Mouse (Mus musculus) thymus, adult 2 months (tissue): Measurements from ENCODE around the gene Cldnd2.

Experiments
- CTCF ChIP-seq: fragments of 200-500 bp; IDR thresholded peaks from 2 replicates; pipeline ENCODE4 v1.5.1; 2012; ENCODE audit warnings: mild to moderate bottlenecking, control low read depth, low read length, moderate library complexity, borderline replicate concordance; ENCODE audit not compliant: control insufficient read depth, poor library complexity, insufficient read depth; ENCODE audit errors: extremely low read depth
- POLR2A ChIP-seq: fragments of 200-500 bp; IDR thresholded peaks from 2 replicates; pipeline ENCODE4 v1.6.1; 2012; ENCODE audit warnings: mild to moderate bottlenecking, low read length, control low read depth, moderate library complexity; ENCODE audit not compliant: control insufficient read depth, poor library complexity, insufficient read depth; ENCODE audit errors: extremely low read depth

- no peak for TF ChIP-seq POLR2A
- no peak for TF ChIP-seq CTCF
Observed at GRCm38 (mm10) chr7:43441071-43441470, 489 bp downstream of the Cldnd2 start.
